Mouse (Mus musculus) C2C12 (cell line): ENCODE measurements around the gene Adora1.

Source experiments
- CTCF ChIP-seq: IDR thresholded peaks from one replicate; pipeline ENCODE4 v1.5.1; 2011; ENCODE audit not compliant: control insufficient read depth, insufficient read depth, insufficient read length
- MYOD1 ChIP-seq: IDR thresholded peaks from one replicate; pipeline ENCODE4 v1.6.1; 2011; ENCODE audit warnings: low read depth; ENCODE audit not compliant: control insufficient read depth, insufficient read length
- MYOG ChIP-seq: IDR thresholded peaks from one replicate; pipeline ENCODE4 v1.6.1; 2011; ENCODE audit not compliant: control insufficient read depth, insufficient read length; ENCODE audit errors: extremely low read depth

DNA sequence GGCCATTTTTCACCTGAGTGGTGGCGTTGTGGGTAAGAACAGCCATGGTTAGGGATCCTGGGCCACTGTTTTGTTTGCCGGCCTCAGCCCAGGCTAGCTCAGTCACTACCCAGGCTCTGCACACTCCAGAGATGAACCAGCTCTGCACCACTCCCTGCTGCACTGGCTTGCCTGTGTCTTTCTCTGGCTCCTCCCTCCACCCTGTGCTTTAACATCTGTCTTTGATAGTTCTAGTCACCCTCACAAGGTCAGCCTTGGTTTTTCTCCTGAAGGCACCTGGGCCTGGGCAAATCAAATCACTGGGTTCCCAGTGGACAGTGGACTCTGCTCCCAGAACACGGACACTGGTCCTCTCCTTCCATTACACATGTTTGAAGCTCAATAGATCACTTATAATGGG lies 81.1 kb downstream of the Adora1 start:
- TF ChIP-seq CTCF (no peak), MYOG (no peak), MYOD1 (no peak)
